Mouse (Mus musculus) gastrocnemius, postnatal 25 days (tissue): ENCODE data around the gene Olfr1370. TPM values are rescaled to one million over a fixed set of nuclear protein-coding genes. Genes with fewer than 3 reads are reported as not detected.
"Not testable (repeated sequence)": the region's sequence is repeated elsewhere in the genome, so short reads cannot be mapped to it uniquely, and the experiment has no call there.

Experiments
- DNase-seq: peaks from one replicate; pipeline ENCODE4 v3.0.0; 2022
- long read RNA-seq, 2 experiments: library from polyadenylated mRNA; stranded (forward); transcript quantifications; one replicate each; pipeline ENCODE4 v2.0.0; 2021
- total RNA-seq, 2 experiments: library from RNA; stranded (reverse); gene quantifications; 1 replicate in 1 of 2; 2 replicates in 1 of 2; pipeline ENCODE4 v1.2.3; 2021

Gene Olfr1370
- total RNA-seq: not detected
- long read RNA-seq, experiment 1: 0 reads
- long read RNA-seq, experiment 2: 0 reads

DNA sequence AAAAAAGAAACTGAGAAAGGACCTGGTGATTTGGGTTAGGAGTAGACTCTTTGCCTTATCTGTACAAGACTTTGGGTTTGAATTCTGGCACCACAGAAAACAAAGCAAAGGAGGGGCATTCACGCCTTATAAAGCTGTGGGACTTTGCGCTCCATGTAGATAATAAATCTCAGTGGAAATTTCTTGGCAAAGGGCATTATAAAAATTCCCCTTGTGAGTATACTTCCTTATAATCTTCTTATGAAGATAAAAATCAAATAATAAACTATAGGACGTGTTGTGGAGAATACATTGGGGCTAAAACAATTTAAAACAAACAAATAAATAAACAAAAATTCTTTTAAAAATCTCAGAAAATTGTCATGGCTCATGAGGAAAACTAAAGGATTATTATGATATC is at the start of gene Olfr1370:
Gene Olfr1370, minus strand, starts transcription at position 101 of the 400 bp plus-strand sequence.
- DNase-seq: no peak

DNA sequence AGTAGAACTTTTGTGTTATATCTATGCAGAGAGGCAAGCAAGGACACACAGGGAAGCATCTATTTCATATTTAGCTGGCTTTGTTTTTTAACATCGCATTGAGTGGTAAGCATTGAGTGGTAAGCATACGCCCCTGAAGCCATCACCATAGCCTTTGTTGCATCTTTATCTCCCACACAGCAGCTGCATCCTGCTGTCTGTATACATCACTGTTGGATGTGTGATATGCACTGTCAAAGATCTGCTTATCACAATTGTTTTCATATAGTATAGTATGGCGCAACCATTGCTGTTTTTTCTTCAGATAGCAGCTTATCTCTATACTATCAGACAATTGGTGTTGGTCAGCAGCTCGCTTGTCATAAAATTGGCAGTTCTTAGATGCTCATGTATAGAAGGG is 39.4 kb upstream of the Olfr1370 start:
- no peak for DNase-seq

DNA sequence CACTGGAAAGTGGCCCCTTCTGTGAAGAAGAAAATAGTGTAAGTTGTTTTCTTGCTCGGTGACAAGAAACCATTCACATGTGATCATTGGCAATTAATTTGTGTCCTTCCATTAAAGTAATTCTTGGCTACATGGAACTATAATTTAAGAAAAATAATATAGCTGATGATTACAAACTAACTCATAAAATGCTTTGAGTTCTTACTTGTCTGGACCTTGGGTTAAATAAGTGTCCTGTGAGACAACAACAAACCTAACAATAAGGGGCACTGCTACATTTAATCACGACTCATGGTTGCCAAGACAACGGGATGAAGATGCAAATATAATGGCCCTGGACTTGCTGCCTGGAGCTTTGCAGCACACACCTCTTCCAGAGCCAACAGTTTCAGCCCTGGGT is 36.4 kb upstream of the Olfr1370 start, which contains the start of gene Olfr1369-ps1:
Gene Olfr1369-ps1, plus strand, starts transcription at position 301 of the 400 bp plus-strand sequence.
- DNase-seq: not testable (repeated sequence)

DNA sequence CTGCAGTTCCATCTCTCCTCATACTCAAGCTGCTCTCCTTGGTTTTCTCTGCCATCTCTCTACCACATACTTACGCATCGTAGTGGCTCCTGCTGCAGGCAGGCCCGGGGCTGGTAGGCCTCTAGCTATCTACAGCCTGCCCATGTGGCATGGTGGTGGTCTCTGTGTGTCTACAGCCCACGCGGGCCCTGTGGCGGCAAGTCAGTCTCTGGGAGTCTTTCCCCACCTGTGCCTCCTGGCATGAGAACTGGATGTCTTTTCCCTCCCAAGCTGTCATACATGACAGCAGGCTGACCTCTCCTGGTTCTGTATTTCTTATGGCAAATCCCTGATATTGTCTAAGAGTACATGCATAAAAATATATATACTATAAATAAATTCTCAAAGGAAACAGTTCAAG is 35.7 kb upstream of the Olfr1370 start:
- DNase-seq: no peak

DNA sequence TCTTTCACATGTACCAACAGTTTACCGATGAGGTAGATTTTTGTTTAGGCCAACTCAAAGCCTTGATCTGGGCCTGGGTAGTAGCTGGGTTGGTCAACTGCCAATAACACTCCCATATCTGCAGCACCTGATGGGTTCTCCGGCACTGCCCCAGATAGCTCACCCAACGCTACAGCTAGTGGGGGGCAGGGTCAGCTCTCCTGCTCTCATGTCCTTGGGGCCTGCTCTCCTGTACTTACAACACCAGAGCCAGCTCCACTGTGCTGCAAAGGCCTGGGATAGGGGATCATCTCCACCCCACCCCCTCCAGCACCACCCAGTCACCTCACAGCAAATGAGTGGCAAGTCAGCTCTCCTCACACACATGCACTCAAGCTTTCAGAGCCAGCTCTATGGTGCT is 35.0 kb upstream of the Olfr1370 start:
- no peak for DNase-seq

DNA sequence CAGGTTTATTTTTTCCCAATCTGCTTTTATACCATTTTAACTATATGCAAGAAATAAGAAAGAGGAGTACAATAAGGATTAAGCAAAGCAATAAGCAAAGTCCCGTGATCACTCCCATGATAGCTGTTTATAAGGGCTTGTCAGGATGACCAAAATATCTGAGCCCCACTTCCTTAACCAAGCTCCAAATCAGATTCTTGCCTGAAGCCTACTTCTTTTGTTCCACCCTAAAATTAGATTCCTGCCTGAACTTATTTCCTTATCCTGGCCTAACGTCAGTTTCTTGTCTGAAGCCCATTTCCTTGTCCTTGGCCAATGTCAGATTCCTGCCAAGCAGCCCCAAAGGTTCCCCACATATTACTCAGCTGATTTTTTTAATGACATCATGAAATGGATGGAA is 7.9 kb upstream of the Olfr1370 start:
- no peak for DNase-seq

DNA sequence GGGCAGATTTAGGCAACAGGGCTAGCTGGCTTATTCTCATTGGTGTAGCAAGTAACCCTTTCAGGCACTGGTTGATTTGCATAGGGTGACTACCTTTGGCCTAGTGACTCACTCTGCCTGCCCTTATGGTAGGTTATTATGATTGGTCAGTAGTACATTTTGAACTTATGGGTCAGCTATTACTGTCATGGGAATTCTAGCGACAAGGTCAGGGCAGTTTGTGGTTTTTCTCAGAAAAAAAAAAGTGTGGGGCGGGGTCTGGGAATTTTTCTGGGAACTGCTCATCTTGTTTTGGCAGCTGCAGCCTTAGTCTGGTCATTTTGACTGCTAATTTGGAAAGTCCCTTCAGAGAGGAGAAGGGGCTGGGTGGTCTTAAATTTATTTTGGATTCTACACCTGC is 8.7 kb downstream of the Olfr1370 start:
- DNase-seq: no peak

DNA sequence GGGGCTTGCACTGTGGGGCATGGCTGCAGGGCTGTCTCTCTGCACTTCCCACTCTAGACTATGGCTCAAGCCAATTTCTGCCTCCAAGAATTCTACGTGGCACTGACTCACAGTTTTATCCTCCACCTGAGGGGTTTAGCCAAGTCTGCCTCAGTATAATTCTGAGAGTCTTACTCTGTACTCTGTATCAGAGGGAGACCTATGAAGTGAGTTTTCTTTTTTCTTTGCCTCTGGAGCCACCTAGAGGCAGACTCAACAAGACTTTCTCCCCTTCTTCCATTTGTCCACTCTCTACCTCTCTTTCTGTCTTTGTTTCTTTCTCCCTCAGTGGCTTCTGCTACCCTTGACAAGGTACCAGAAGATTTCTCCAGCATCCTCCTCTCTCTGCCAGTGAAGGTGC is 24.6 kb downstream of the Olfr1370 start:
- no peak for DNase-seq

DNA sequence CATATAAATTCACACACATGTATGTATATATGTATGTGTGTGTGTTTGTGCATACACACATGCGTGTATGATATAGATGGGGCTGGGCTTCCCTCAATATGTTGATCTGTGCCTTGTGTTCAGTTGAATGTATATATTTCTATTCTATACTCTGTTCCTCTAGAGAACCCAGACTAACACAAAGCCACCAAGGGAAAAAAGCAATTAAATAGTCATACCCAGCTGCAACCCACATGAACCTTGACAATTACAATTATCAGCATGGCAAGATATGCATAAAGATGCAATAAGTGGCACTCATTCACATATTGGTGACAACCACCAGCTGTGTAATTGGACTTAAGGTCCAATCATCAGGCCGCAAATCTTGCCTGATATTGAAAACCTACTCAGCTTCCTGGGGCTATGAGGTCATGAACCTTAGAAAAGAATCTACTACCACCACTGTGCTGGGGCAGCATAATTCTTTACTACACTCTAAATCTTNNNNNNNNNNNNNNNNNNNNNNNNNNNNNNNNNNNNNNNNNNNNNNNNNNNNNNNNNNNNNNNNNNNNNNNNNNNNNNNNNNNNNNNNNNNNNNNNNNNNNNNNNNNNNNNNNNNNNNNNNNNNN is 34.1 kb downstream of the Olfr1370 start:
- DNase-seq: no peak

DNA sequence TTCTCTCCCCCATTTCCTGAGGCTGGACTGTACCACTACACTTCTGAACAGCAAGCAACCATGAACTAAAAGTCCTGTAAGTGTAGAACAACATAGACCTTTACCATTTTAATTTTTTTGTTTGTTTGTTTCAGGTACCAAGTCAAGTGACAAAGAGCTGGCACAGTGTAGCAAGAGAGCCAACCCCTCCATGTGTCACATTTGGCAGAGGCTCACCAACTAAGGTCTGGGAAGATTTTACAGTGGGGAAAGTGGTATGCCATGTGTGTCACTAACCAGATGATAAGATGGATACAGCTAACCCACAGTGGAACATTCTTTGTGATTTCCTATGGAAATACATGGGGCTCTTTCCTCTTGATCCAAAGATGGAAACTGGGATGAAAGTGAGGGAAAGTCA is 38.8 kb downstream of the Olfr1370 start:
- no peak for DNase-seq

DNA sequence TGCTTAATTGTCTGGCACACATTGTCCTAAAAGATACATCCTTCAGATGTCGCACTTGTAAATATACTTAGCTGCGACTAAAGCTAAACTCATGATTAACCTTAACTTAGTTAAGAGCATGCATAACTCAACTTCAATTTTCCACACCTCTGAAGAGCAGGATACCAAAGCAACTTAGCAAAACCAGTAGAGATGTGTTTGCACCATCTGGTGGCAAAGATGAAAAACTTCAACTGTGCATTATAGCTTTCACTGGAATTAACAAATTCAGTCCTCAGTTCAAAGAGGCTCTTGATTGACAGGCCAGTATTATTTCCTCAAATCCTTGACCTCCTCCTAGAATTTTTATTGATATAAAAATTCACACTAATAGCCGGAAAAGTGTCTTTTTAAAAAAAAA is 39.7 kb downstream of the Olfr1370 start:
- no peak for DNase-seq

DNA sequence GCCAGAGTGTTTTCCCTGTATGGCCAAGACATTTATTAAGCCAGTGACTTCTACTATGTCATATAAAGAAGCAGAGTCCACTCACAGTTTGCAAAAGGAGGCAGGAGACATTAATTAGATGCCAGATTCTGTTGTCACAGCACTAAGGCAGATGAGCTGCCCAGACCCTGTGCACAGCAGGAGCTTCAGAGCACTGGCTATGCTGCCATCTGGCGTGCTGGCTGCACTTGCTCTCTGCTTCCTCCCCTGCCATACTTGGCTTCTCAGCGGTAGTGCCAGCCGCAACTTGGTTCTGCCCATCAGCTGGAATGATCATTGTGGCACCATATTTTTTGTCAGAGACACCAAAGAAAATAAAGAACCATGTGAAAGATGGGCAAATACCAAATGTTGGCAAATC is 41.6 kb downstream of the Olfr1370 start:
- no peak for DNase-seq

DNA sequence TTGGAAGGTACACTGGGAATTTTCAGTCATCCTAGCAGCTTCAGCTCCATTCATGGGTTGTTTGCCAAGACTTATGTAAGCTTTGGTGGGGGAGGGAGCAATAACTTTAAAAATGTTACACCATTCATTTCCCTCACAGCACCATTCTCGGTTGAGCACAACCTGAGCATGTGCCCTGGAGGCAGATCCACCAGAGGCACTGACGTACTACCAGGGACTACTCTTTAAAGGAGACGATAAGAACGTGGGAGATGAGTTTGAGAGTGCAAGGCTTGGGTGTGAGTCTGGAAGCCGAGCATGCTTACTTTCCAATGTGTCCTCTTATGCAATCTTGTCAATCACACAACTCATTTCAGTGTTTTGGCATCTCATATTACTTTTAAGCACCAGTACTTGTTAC is 49.9 kb downstream of the Olfr1370 start:
- DNase-seq: no peak

Other genes starting within 250 kb of the Olfr1370 start
- gene Olfr1369-ps1, start 36.5 kb upstream of the Olfr1370 start, total RNA-seq: not detected
- gene Olfr263, start 54.7 kb upstream of the Olfr1370 start, total RNA-seq: not detected
- not detected for gene Olfr1368, start 70.9 kb upstream of the Olfr1370 start, total RNA-seq
- 10 to 100 TPM; 20.6 to 24.7 TPM for gene Trim27, start 104.5 kb upstream of the Olfr1370 start, total RNA-seq
- not detected for gene Gpx5, start 217.8 kb upstream of the Olfr1370 start, total RNA-seq
- not detected for gene Gpx6, start 237.2 kb upstream of the Olfr1370 start, total RNA-seq